Mouse (Mus musculus) limb, embryonic 14.5 days (tissue): ENCODE data around the gene Epm2aip1. TPM values are rescaled to one million over a fixed set of nuclear protein-coding genes. Genes with fewer than 3 reads are reported as not detected.
A peak's percentile ranks its signal among the peaks of the same experiment; 100 is the strongest.

Experiments
- ATAC-seq: fragments of 200-750 bp; cut with Nextera tagmentation; 2 replicates; pipeline ENCODE4 v1.8.0; 2017; ENCODE audit warnings: low read depth, moderate number of reproducible peaks, moderate TSS enrichment; ENCODE audit not compliant: low FRiP score
- DNase-seq: peaks from one replicate; pipeline ENCODE4 v3.0.0-alpha.2; 2015; ENCODE audit warnings: low spot score
- H3K27ac ChIP-seq: fragments of 300-500 bp; sonication (generic); replicated peaks from 2 replicates; pipeline ENCODE4 v1.5.1; 2014; ENCODE audit warnings: low read depth, mild to moderate bottlenecking, low read length, moderate library complexity, mixed read lengths
- H3K27me3 ChIP-seq: fragments of 300-500 bp; sonication (generic); 2 replicates; pipeline ENCODE4 v1.6.1; 2014; ENCODE audit warnings: low read length, mixed read lengths; ENCODE audit not compliant: control insufficient read depth, insufficient read depth
- H3K36me3 ChIP-seq: fragments of 300-500 bp; sonication (generic); 2 replicates; pipeline ENCODE4 v1.6.1; 2014; ENCODE audit warnings: mild to moderate bottlenecking, low read length, moderate library complexity, mixed read lengths; ENCODE audit not compliant: control insufficient read depth, insufficient read depth
- H3K4me1 ChIP-seq: fragments of 300-500 bp; sonication (generic); 2 replicates; pipeline ENCODE4 v1.6.1; 2014; ENCODE audit warnings: antibody characterized with exemption, low read length, mixed read lengths; ENCODE audit not compliant: control insufficient read depth, insufficient read depth
- H3K4me2 ChIP-seq: fragments of 300-500 bp; sonication (generic); replicated peaks from 2 replicates; pipeline ENCODE4 v1.6.1; 2014; ENCODE audit warnings: low read depth, mild to moderate bottlenecking, low read length, moderate library complexity; ENCODE audit not compliant: severe bottlenecking
- H3K4me3 ChIP-seq: fragments of 300-500 bp; sonication (generic); replicated peaks from 2 replicates; pipeline ENCODE4 v1.5.1; 2014; ENCODE audit warnings: low read length
- H3K9ac ChIP-seq: fragments of 300-500 bp; sonication (generic); 2 replicates; pipeline ENCODE4 v1.6.1; 2014; ENCODE audit warnings: mild to moderate bottlenecking, low read depth, low read length, moderate library complexity; ENCODE audit not compliant: severe bottlenecking
- H3K9me3 ChIP-seq: fragments of 300-500 bp; sonication (generic); 2 replicates; pipeline ENCODE4 v1.6.1; 2016; ENCODE audit warnings: low read length; ENCODE audit not compliant: control insufficient read depth
- POLR2A ChIP-seq: fragments of 200-500 bp; IDR thresholded peaks from 2 replicates; pipeline ENCODE4 v1.8.0; 2012; ENCODE audit warnings: inconsistent platforms, mild to moderate bottlenecking, moderate library complexity, borderline replicate concordance; ENCODE audit not compliant: insufficient read depth, insufficient read length; ENCODE audit errors: extremely low read depth
- WGBS: fragments of 180-500 bp; shearing (Covaris S2); extraction: QIAGEN DNeasy Blood & Tissue Kit; methylation state at CpG from one replicate; pipeline ENCODE4 v1.1.7; 2014; 5-methylcytosine and 5-hydroxymethylcytosine counted together
- polyA plus RNA-seq, 2 experiments: library from polyadenylated mRNA; depleted of rRNA in 1 of 2; stranded (reverse) in 1 of 2; unstranded in 1 of 2; fragments of >200 nt; fragmentation: Nextera tagmentation in 1 of 2; extraction: Ambion mirVana in 1 of 2; gene quantifications; 2 replicates each; pipeline versions ENCODE4 v1.2.1 to v1.2.3; 2012 to 2014

The Epm2aip1 gene
- polyA plus RNA-seq, 2 experiments = 45.2 to 45.4 TPM

- ATAC-seq (peak; percentile 34; the same call in 1 of the 2 replicates), DNase-seq (no peak)
- under 1% methylated on average over 35 of the region's 59 CpGs for WGBS
- TF ChIP-seq POLR2A = no peak
- H3K9ac ChIP-seq = peak overlapping the region; percentile 47
- H3K9me3 ChIP-seq = peaks cover 14% of the 10 kb centered on the region; the same call in 1 of the 2 replicates
- H3K4me3 ChIP-seq = peak overlapping the region; percentile 51
- no peaks in the 10 kb centered on the region for H3K36me3 ChIP-seq
- peaks cover 55% of the 10 kb centered on the region for H3K27me3 ChIP-seq
- peak overlapping the region; percentile 89 for H3K4me2 ChIP-seq
- H3K4me1 ChIP-seq = 0 out of 2 replicates have a peak, but pooled peaks cover 6% of the 10 kb centered on the region
- H3K27ac ChIP-seq = no peak overlapping the region
Measured at GRCm38 (mm10) chr9:111312442-111313141, 40.9 kb downstream of the Epm2aip1 start.

GRCm38 (mm10) chr9:111313299-111313698 is 41.6 kb downstream of the Epm2aip1 start:
- 15% methylated on average over 6 of the region's 6 CpGs for WGBS
- H3K4me1 ChIP-seq = 0 out of 2 replicates have a peak, but pooled peaks cover 6% of the 10 kb centered on the region
- peaks cover 55% of the 10 kb centered on the region for H3K27me3 ChIP-seq

DNA sequence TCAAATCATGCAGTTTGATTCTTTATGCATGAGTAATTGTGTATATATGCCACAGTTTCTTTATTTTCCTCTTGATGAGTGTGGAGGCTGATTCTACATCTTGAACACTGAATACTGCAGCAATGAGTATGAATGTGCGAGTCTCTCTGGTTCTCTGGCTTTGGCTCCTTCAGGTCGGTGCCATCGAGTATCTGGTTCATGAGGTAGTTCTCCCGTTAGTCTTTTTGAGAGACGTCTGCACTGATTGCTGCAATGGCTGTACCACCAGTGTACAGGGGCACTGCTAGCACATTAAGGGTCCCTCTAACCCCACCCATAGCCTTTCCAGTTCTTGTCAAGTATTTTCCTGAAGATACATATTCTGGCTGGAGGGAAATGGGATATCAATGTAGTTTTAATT is 42.1 kb downstream of the Epm2aip1 start:
- no peak overlapping the region for H3K9ac ChIP-seq
- TF ChIP-seq POLR2A = no peak
- no peak overlapping the region for H3K4me3 ChIP-seq
- H3K27ac ChIP-seq = no peak overlapping the region
- ATAC-seq (no peak), DNase-seq (no peak)
- WGBS = 34% methylated on average over 5 of the region's 5 CpGs
- peaks cover 14% of the 10 kb centered on the region; the same call in 1 of the 2 replicates for H3K9me3 ChIP-seq
- H3K36me3 ChIP-seq = no peaks in the 10 kb centered on the region
- H3K4me1 ChIP-seq = 0 out of 2 replicates have a peak, but pooled peaks cover 6% of the 10 kb centered on the region
- no peak overlapping the region for H3K4me2 ChIP-seq
- H3K27me3 ChIP-seq = peaks cover 55% of the 10 kb centered on the region

More at GRCm38 (mm10) chr9:111313299-111313698, 41.6 kb downstream of the Epm2aip1 start:
- ATAC-seq (no peak), DNase-seq (no peak)
- H3K4me3 ChIP-seq = no peak overlapping the region
- H3K4me2 ChIP-seq = no peak overlapping the region; the same call in 1 of the 2 replicates
- TF ChIP-seq POLR2A = no peak
- H3K9me3 ChIP-seq = peaks cover 14% of the 10 kb centered on the region; the same call in 1 of the 2 replicates
- H3K9ac ChIP-seq = no peak overlapping the region
- H3K36me3 ChIP-seq = no peaks in the 10 kb centered on the region
- no peak overlapping the region for H3K27ac ChIP-seq

DNA sequence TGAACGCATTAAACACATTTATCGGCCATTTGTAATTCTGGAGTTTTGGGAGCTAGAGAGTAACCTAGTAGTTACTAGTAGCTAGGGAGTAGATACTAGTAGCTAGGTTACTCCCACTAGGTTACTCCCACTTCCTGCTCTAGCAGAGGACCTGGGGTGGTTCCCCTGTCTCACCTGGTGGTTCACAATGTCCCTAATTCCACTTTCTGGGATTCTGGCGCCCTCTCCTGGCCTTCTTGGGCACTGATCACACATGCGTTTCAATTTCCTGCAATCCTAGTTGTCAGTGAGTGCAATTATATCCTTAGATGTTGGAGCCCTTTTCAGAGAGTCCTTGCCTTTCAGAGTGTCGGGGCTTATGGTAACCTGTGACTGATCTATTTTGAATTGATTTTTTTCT is 42.5 kb downstream of the Epm2aip1 start:
- no peak overlapping the region for H3K4me2 ChIP-seq
- H3K4me1 ChIP-seq = 0 out of 2 replicates have a peak, but pooled peaks cover 6% of the 10 kb centered on the region
- WGBS = 37% methylated on average over 5 of the region's 5 CpGs
- peaks cover 14% of the 10 kb centered on the region; the same call in 1 of the 2 replicates for H3K9me3 ChIP-seq
- no peak overlapping the region for H3K9ac ChIP-seq
- peaks cover 55% of the 10 kb centered on the region for H3K27me3 ChIP-seq
- no peak overlapping the region for H3K4me3 ChIP-seq
- DNase-seq (peak; percentile 21), ATAC-seq (no peak)
- TF ChIP-seq POLR2A = no peak
- no peaks in the 10 kb centered on the region for H3K36me3 ChIP-seq
- no peak overlapping the region for H3K27ac ChIP-seq

DNA sequence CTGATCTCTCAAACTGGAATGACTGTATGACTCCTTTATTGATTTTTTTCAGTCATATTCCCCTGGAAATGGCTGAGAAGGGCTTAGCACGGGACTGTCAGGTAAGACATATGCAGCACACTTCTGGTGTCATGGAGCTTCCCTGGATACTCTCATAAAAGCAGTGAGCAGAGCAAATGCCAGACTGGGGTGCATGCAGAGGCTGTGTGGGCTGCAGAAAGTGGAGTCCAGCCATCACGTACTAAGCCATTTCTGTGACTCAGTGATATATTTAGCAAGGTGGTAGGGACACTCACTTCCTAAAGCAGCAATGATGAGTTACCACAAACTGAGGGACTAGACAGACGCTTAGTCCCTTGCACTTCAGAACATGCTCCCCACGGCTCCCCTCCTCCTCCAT is 49.2 kb downstream of the Epm2aip1 start:
- ATAC-seq = no peak

More for the DNA sequence above, 49.2 kb downstream of the Epm2aip1 start:
- no peak for DNase-seq
- Histone ChIP-seq H3K9ac (no peak overlapping the region), H3K36me3 (no peaks in the 10 kb centered on the region), H3K4me2 (no peak overlapping the region), H3K27ac (no peak overlapping the region), H3K4me3 (no peak overlapping the region), H3K4me1 (no peaks in the 10 kb centered on the region), H3K27me3 (no peaks in the 10 kb centered on the region), H3K9me3 (no peaks in the 10 kb centered on the region)
- 61% methylated on average over 4 of the region's 4 CpGs for WGBS
- TF ChIP-seq POLR2A = no peak
